Comparison of ENCODE assay signal across 8 mouse cellular contexts in genomic region chr5:147227354-147228112, GRCm38 (mm10). TPM values are rescaled to one million over a fixed set of nuclear protein-coding genes. Genes with fewer than 3 reads are reported as not detected.
A peak's percentile ranks its signal among the peaks of the same experiment; 100 is the strongest.
DNase-seq lines count a peak whose midpoint lies in the region; ATAC-seq and TF ChIP-seq lines count a peak whose summit lies in the region.

No protein-coding gene starts in this region.

- no peak overlapping the region for H3K9ac ChIP-seq in MEL (ENCODE audit: control insufficient read depth, low read depth, low read length, poor library complexity, severe bottlenecking)
- no peak overlapping the region for H3K9ac ChIP-seq in forebrain, embryonic 16.5 days (replicated peaks; ENCODE audit: low read depth, low read length)
- H3K9ac ChIP-seq in lung, postnatal 0 days (replicated peaks; ENCODE audit: low read depth), result no peak overlapping the region

- no peaks in the 10 kb centered on the region for H3K27me3 ChIP-seq in MEL (ENCODE audit: control insufficient read depth in 1 of 2, insufficient read depth in 2 of 2, low read length in 2 of 2)
- peaks cover 46% of the 10 kb centered on the region for H3K27me3 ChIP-seq in forebrain, embryonic 16.5 days (replicated peaks; ENCODE audit: control insufficient read depth, insufficient read depth, low read length)
- peaks cover 60% of the 10 kb centered on the region for H3K27me3 ChIP-seq in hindbrain, embryonic 10.5 days (ENCODE audit: insufficient read depth, poor library complexity, severe bottlenecking)
- peaks cover 42% of the 10 kb centered on the region for H3K27me3 ChIP-seq in lung, postnatal 0 days (replicated peaks; ENCODE audit: insufficient read depth, low read length)

- no peaks in the 10 kb centered on the region for H3K9me3 ChIP-seq in MEL (replicated peaks; ENCODE audit: insufficient read depth, low read length)
- no peaks in the 10 kb centered on the region for H3K9me3 ChIP-seq in forebrain, embryonic 16.5 days (ENCODE audit: control insufficient read depth, low read length)
- H3K9me3 ChIP-seq in hindbrain, embryonic 10.5 days, result no peaks in the 10 kb centered on the region
- H3K9me3 ChIP-seq in lung, postnatal 0 days (ENCODE audit: low read length), result no peaks in the 10 kb centered on the region

- no peak overlapping the region for H3K27ac ChIP-seq in MEL (ENCODE audit: control insufficient read depth, low read depth, low read length)
- no peak overlapping the region for H3K27ac ChIP-seq in forebrain, embryonic 16.5 days (ENCODE audit: low read length)
- H3K27ac ChIP-seq in hindbrain, embryonic 10.5 days, result no peak overlapping the region
- H3K27ac ChIP-seq in lung, postnatal 0 days (ENCODE audit: low read length), result no peak overlapping the region

- no peaks in the 10 kb centered on the region for H3K4me1 ChIP-seq in MEL (ENCODE audit: control insufficient read depth in 1 of 2, insufficient read depth in 2 of 2, low read length in 2 of 2)
- peaks cover 4% of the 10 kb centered on the region for H3K4me1 ChIP-seq in forebrain, embryonic 16.5 days (replicated peaks; ENCODE audit: control insufficient read depth, insufficient read depth, low read length)
- H3K4me1 ChIP-seq in hindbrain, embryonic 10.5 days (replicated peaks), result peaks cover 34% of the 10 kb centered on the region
- no peaks in the 10 kb centered on the region for H3K4me1 ChIP-seq in lung, postnatal 0 days (ENCODE audit: insufficient read depth, low read depth, low read length)

- H3K36me3 ChIP-seq in MEL (ENCODE audit: control insufficient read depth in 1 of 2, insufficient read depth in 2 of 2, low read length in 2 of 2), result no peaks in the 10 kb centered on the region
- H3K36me3 ChIP-seq in forebrain, embryonic 16.5 days (ENCODE audit: control insufficient read depth, insufficient read depth), result no peaks in the 10 kb centered on the region
- no peaks in the 10 kb centered on the region for H3K36me3 ChIP-seq in hindbrain, embryonic 10.5 days
- H3K36me3 ChIP-seq in lung, postnatal 0 days (ENCODE audit: insufficient read depth, low read length), result no peaks in the 10 kb centered on the region

- peak; percentile 73 for ATAC-seq in forebrain, embryonic 16.5 days
- peak; percentile 37 for ATAC-seq in lung, postnatal 0 days

- no peak for TF ChIP-seq POLR2A in MEL (IDR thresholded peaks at IDR 0.05; ENCODE audit: control insufficient read depth in 1 of 2, insufficient read depth in 1 of 2, low read depth in 1 of 2, low read length in 2 of 2, poor library complexity in 1 of 2)

- no peak overlapping the region for H3K4me2 ChIP-seq in forebrain, embryonic 16.5 days (ENCODE audit: low read length)
- no peak overlapping the region for H3K4me2 ChIP-seq in lung, postnatal 0 days (replicated peaks; ENCODE audit: low read depth, low read length)

- DNase-seq in MEL (ENCODE audit: low read depth, low spot score), result peak; percentile 54
- DNase-seq in cerebellum, adult 18-20 months, result peak; percentile 77 to 91
- peak; percentile 89 for DNase-seq in hindbrain, embryonic 10.5 days (ENCODE audit: low spot score)
- peak; percentile 45 for DNase-seq in layer of hippocampus, adult 9-11 months
- peak; percentile 71 for DNase-seq in lung, postnatal 0 days (ENCODE audit: low spot score)
- DNase-seq in ovary, postnatal 14 days (ENCODE audit: low spot score), result peak; percentile 92
- peak; percentile 71 for DNase-seq in thymus, postnatal 0 days (ENCODE audit: low spot score)

- 15% methylated on average over 25 of the region's 25 CpGs for WGBS in forebrain, embryonic 16.5 days
- WGBS in hindbrain, embryonic 10.5 days, result 17% methylated on average over 25 of the region's 25 CpGs
- WGBS in lung, postnatal 0 days, result 20% methylated on average over 25 of the region's 25 CpGs

- peak; percentile 86 for TF ChIP-seq RAD21 in MEL (IDR thresholded peaks at IDR 0.05; ENCODE audit: low read depth, low read length)

- H3K4me3 ChIP-seq in MEL (ENCODE audit: control insufficient read depth in 1 of 2, insufficient read depth in 1 of 2, low read depth in 2 of 2, low read length in 2 of 2), result no peak overlapping the region
- no peak overlapping the region for H3K4me3 ChIP-seq in forebrain, embryonic 16.5 days (replicated peaks; ENCODE audit: low read length)
- no peak overlapping the region for H3K4me3 ChIP-seq in hindbrain, embryonic 10.5 days
- no peak overlapping the region for H3K4me3 ChIP-seq in lung, postnatal 0 days (ENCODE audit: low read depth, low read length)

- H3K79me2 ChIP-seq in MEL (ENCODE audit: control insufficient read depth, insufficient read depth, low read length, poor library complexity), result no peaks in the 10 kb centered on the region

- TF ChIP-seq CTCF in MEL (IDR thresholded peaks at IDR 0.05 in 2 of 3, conservative IDR thresholded peaks at IDR 0.05 in 1 of 3; ENCODE audit: control insufficient read depth in 1 of 3, insufficient read depth in 1 of 3, low read depth in 2 of 3, low read length in 3 of 3, poor library complexity in 1 of 3, severe bottlenecking in 1 of 3), result peak; percentile 55 to 97 (median 87); a peak in 5 of 6 replicates
- TF ChIP-seq CTCF in lung, postnatal 0 days (IDR thresholded peaks at IDR 0.05), result peak; percentile 95

- TF ChIP-seq EP300 in MEL (IDR thresholded peaks at IDR 0.05; ENCODE audit: low read depth in 1 of 2, low read length in 2 of 2), result no peak
- TF ChIP-seq EP300 in lung, postnatal 0 days (IDR thresholded peaks at IDR 0.05), result no peak

TF ChIP-seq in MEL, 35 proteins besides CTCF, POLR2A, EP300 and RAD21:
- TF ChIP-seq NELFE (IDR thresholded peaks at IDR 0.05; ENCODE audit: low read depth, low read length) (no peak), SMC3 (IDR thresholded peaks at IDR 0.05; ENCODE audit: low read depth, low read length) (peak; percentile 91), ZC3H11A (IDR thresholded peaks at IDR 0.05; ENCODE audit: low read depth, low read length) (peak; percentile 85)

RNA-seq across cellular contexts. Expression of gene Gsx1, which starts 39.0 kb away (rescaled TPM):
- total RNA-seq in MEL (2012; rRNA removed), result not detected in 2 replicates
- not detected for polyA plus RNA-seq in MEL (2012; ENCODE audit: insufficient read depth in 1 of 2, insufficient read length in 2 of 2, low read depth in 1 of 2, low replicate concordance in 2 of 2, missing spikeins in 1 of 2)
- 1.5 and 1.9 TPM in 2 replicates for polyA plus RNA-seq in forebrain, embryonic 16.5 days (2015; fragmentation: Nextera tagmentation; extraction: Ambion mirVana)
- 8.9 and 16.9 TPM in 2 replicates for polyA plus RNA-seq in hindbrain, embryonic 10.5 days (2016; fragmentation: Nextera tagmentation; extraction: Ambion mirVana)
- not detected in 2 replicates for polyA plus RNA-seq in lung, postnatal 0 days (2015; fragmentation: Nextera tagmentation; extraction: Ambion mirVana)
- not detected in 2 replicates for polyA plus RNA-seq in thymus, postnatal 0 days (2015; fragmentation: Nextera tagmentation; extraction: Ambion mirVana)

RNA-seq across cellular contexts. Expression of gene Pdx1, which starts 42.2 kb away (rescaled TPM):
- not detected in 2 replicates for total RNA-seq in MEL (2012; rRNA removed)
- polyA plus RNA-seq in MEL (2012; ENCODE audit: insufficient read depth in 1 of 2, insufficient read length in 2 of 2, low read depth in 1 of 2, low replicate concordance in 2 of 2, missing spikeins in 1 of 2), result not detected
- not detected in 2 replicates for polyA plus RNA-seq in forebrain, embryonic 16.5 days (2015; fragmentation: Nextera tagmentation; extraction: Ambion mirVana)
- not detected in 2 replicates for polyA plus RNA-seq in hindbrain, embryonic 10.5 days (2016; fragmentation: Nextera tagmentation; extraction: Ambion mirVana)
- not detected in 2 replicates for polyA plus RNA-seq in lung, postnatal 0 days (2015; fragmentation: Nextera tagmentation; extraction: Ambion mirVana)
- not detected in 2 replicates for polyA plus RNA-seq in thymus, postnatal 0 days (2015; fragmentation: Nextera tagmentation; extraction: Ambion mirVana)
